Mouse (Mus musculus) liver, postnatal 0 days (tissue): ENCODE data around the gene Tbxas1.

ENCODE experiments used
- CTCF ChIP-seq: sonication (generic); IDR thresholded peaks from 2 replicates; pipeline ENCODE4 v1.5.1; 2016; ENCODE audit warnings: antibody characterized with exemption, low read depth
- EP300 ChIP-seq: IDR thresholded peaks from 2 replicates; pipeline ENCODE4 v1.6.1; 2016; ENCODE audit warnings: antibody characterized with exemption, low read depth, mild to moderate bottlenecking

- TF ChIP-seq CTCF (no peak), EP300 (no peak)
Observed at GRCm38 (mm10) chr6:38881975-38882374, 6.8 kb downstream of the Tbxas1 start.
